In genomic region chr6:125090341-125091085, GRCm38 (mm10) we compare ENCODE assay signal across 8 mouse cellular contexts. TPM values are rescaled to one million over a fixed set of nuclear protein-coding genes. Genes with fewer than 3 reads are reported as not detected.
DNase-seq lines count a peak whose midpoint lies in the region; ATAC-seq and TF ChIP-seq lines count a peak whose summit lies in the region.

No protein-coding gene starts in this region.

- no peak overlapping the region for H3K9ac ChIP-seq in lung, embryonic 14.5 days
- H3K9ac ChIP-seq in embryonic facial prominence, embryonic 14.5 days (ENCODE audit: low read depth, low read length), result peak overlapping the region; percentile 63; the same call in 1 of the 2 replicates
- H3K9ac ChIP-seq in intestine, postnatal 0 days (ENCODE audit: low read depth, low read length), result no peak overlapping the region
- 0 out of 2 replicates have a peak overlapping the region, but pooled peaks have one; percentile 23 for H3K9ac ChIP-seq in neural tube, embryonic 15.5 days (replicated peaks)

- 49% methylated on average over 10 of the region's 10 CpGs for WGBS in lung, embryonic 14.5 days
- 61% methylated on average over 10 of the region's 10 CpGs for WGBS in embryonic facial prominence, embryonic 14.5 days
- 51% methylated on average over 10 of the region's 10 CpGs for WGBS in intestine, postnatal 0 days
- WGBS in neural tube, embryonic 15.5 days, result 45% methylated on average over 10 of the region's 10 CpGs

- peak overlapping the region; percentile 58 for H3K4me2 ChIP-seq in lung, embryonic 14.5 days
- peak overlapping the region; percentile 60 for H3K4me2 ChIP-seq in embryonic facial prominence, embryonic 14.5 days (ENCODE audit: low read depth, low read length)
- peak overlapping the region; percentile 53 for H3K4me2 ChIP-seq in intestine, postnatal 0 days (replicated peaks; ENCODE audit: low read depth)
- H3K4me2 ChIP-seq in neural tube, embryonic 15.5 days, result peak overlapping the region; percentile 53

- no peaks in the 10 kb centered on the region for H3K36me3 ChIP-seq in lung, embryonic 14.5 days (ENCODE audit: insufficient read depth)
- no peaks in the 10 kb centered on the region for H3K36me3 ChIP-seq in embryonic facial prominence, embryonic 14.5 days (ENCODE audit: control insufficient read depth, insufficient read depth, low read length)
- no peaks in the 10 kb centered on the region for H3K36me3 ChIP-seq in intestine, postnatal 0 days (ENCODE audit: control insufficient read depth, insufficient read depth)
- H3K36me3 ChIP-seq in neural tube, embryonic 15.5 days, result no peaks in the 10 kb centered on the region

- no peak for ATAC-seq in lung, embryonic 14.5 days (ENCODE audit: insufficient read depth)
- no peak for ATAC-seq in embryonic facial prominence, embryonic 14.5 days (ENCODE audit: low read depth)
- ATAC-seq in intestine, postnatal 0 days, result no peak
- no peak for ATAC-seq in neural tube, embryonic 15.5 days (ENCODE audit: low FRiP score)
- ATAC-seq in CD4-positive, CD25-positive, alpha-beta regulatory T cell, adult 4 months, result no peak

- peaks cover 17% of the 10 kb centered on the region for H3K4me1 ChIP-seq in lung, embryonic 14.5 days (ENCODE audit: insufficient read depth)
- peaks cover 16% of the 10 kb centered on the region for H3K4me1 ChIP-seq in embryonic facial prominence, embryonic 14.5 days (ENCODE audit: control insufficient read depth, insufficient read depth, low read length)
- peaks cover 15% of the 10 kb centered on the region; the same call in 1 of the 2 replicates for H3K4me1 ChIP-seq in intestine, postnatal 0 days (replicated peaks; ENCODE audit: control insufficient read depth, insufficient read depth, low read length)
- H3K4me1 ChIP-seq in neural tube, embryonic 15.5 days, result peaks cover 31% of the 10 kb centered on the region

- DNase-seq in lung, embryonic 14.5 days, result no peak
- DNase-seq in lung, postnatal 25 days (ENCODE audit: low spot score), result no peak
- peak; percentile 20 for DNase-seq in embryonic facial prominence, embryonic 14.5 days (ENCODE audit: low spot score)
- no peak for DNase-seq in frontal cortex, postnatal 36 days (ENCODE audit: low spot score in 2 of 2)
- no peak for DNase-seq in left cerebral cortex, adult 11 months (ENCODE audit: low spot score)

- H3K27ac ChIP-seq in lung, embryonic 14.5 days (ENCODE audit: low read depth), result peak overlapping the region; percentile 96
- H3K27ac ChIP-seq in embryonic facial prominence, embryonic 14.5 days (replicated peaks; ENCODE audit: low read depth, low read length), result peak overlapping the region; percentile 94
- peak overlapping the region; percentile 83 for H3K27ac ChIP-seq in intestine, postnatal 0 days (ENCODE audit: low read depth, low read length)
- peak overlapping the region; percentile 90 for H3K27ac ChIP-seq in neural tube, embryonic 15.5 days (replicated peaks)

- H3K27me3 ChIP-seq in lung, embryonic 14.5 days (ENCODE audit: insufficient read depth, low read length), result no peaks in the 10 kb centered on the region
- no peaks in the 10 kb centered on the region for H3K27me3 ChIP-seq in embryonic facial prominence, embryonic 14.5 days (replicated peaks; ENCODE audit: control insufficient read depth, insufficient read depth, low read length)
- no peaks in the 10 kb centered on the region for H3K27me3 ChIP-seq in intestine, postnatal 0 days (replicated peaks; ENCODE audit: control insufficient read depth, insufficient read depth, low read length)
- H3K27me3 ChIP-seq in neural tube, embryonic 15.5 days (replicated peaks), result no peaks in the 10 kb centered on the region

- TF ChIP-seq CTCF in lung, embryonic 14.5 days (IDR thresholded peaks at IDR 0.05; ENCODE audit: low read depth), result no peak
- no peak for TF ChIP-seq CTCF in intestine, postnatal 0 days (IDR thresholded peaks at IDR 0.05; ENCODE audit: low read depth)

- no peaks in the 10 kb centered on the region for H3K9me3 ChIP-seq in lung, embryonic 14.5 days (ENCODE audit: low read depth, low read length)
- no peaks in the 10 kb centered on the region for H3K9me3 ChIP-seq in embryonic facial prominence, embryonic 14.5 days (ENCODE audit: control insufficient read depth, low read length)
- H3K9me3 ChIP-seq in intestine, postnatal 0 days (ENCODE audit: control insufficient read depth), result no peaks in the 10 kb centered on the region
- no peaks in the 10 kb centered on the region for H3K9me3 ChIP-seq in neural tube, embryonic 15.5 days (replicated peaks)

- no peak overlapping the region for H3K4me3 ChIP-seq in lung, embryonic 14.5 days (ENCODE audit: low read depth, low read length)
- no peak overlapping the region for H3K4me3 ChIP-seq in embryonic facial prominence, embryonic 14.5 days (ENCODE audit: low read depth, low read length)
- H3K4me3 ChIP-seq in intestine, postnatal 0 days (ENCODE audit: low read depth, low read length), result no peak overlapping the region
- no peak overlapping the region for H3K4me3 ChIP-seq in neural tube, embryonic 15.5 days (replicated peaks)

RNA-seq across cellular contexts. Expression of gene Chd4, which starts 5.3 kb away (rescaled TPM):
- 82.5 and 92.4 TPM in 2 replicates for polyA plus RNA-seq in lung, embryonic 14.5 days (2014; fragmentation: Nextera tagmentation; extraction: Ambion mirVana)
- polyA plus RNA-seq in embryonic facial prominence, embryonic 14.5 days (2014; fragmentation: Nextera tagmentation; extraction: Ambion mirVana), result 70.1 and 73.5 TPM in 2 replicates
- polyA plus RNA-seq in intestine, postnatal 0 days (2015; fragmentation: Nextera tagmentation; extraction: Ambion mirVana), result 30.7 and 34.2 TPM in 2 replicates
- polyA plus RNA-seq in neural tube, embryonic 15.5 days (2015; fragmentation: Nextera tagmentation; extraction: Ambion mirVana), result 87.5 and 93.9 TPM in 2 replicates
- 10 to 100 TPM; 61.4 to 71.9 TPM for polyA plus RNA-seq in CD4-positive, CD25-positive, alpha-beta regulatory T cell, adult 4 months (2017; shearing (Covaris generic))

RNA-seq across cellular contexts. Expression of gene Lpar5, which starts 22.8 kb away (rescaled TPM):
- polyA plus RNA-seq in lung, embryonic 14.5 days (2014; fragmentation: Nextera tagmentation; extraction: Ambion mirVana), result 0.31 and 0.49 TPM in 2 replicates
- 1.1 and 1.4 TPM in 2 replicates for polyA plus RNA-seq in embryonic facial prominence, embryonic 14.5 days (2014; fragmentation: Nextera tagmentation; extraction: Ambion mirVana)
- 9.2 and 9.9 TPM in 2 replicates for polyA plus RNA-seq in intestine, postnatal 0 days (2015; fragmentation: Nextera tagmentation; extraction: Ambion mirVana)
- polyA plus RNA-seq in neural tube, embryonic 15.5 days (2015; fragmentation: Nextera tagmentation; extraction: Ambion mirVana), result 1.0 and 1.2 TPM in 2 replicates
- 10 to 100 TPM; 12.1 to 19.9 TPM for polyA plus RNA-seq in CD4-positive, CD25-positive, alpha-beta regulatory T cell, adult 4 months (2017; shearing (Covaris generic))

RNA-seq across cellular contexts. Expression of gene Acrbp, which starts 41.0 kb away (rescaled TPM):
- 13.6 TPM in 2 replicates for polyA plus RNA-seq in lung, embryonic 14.5 days (2014; fragmentation: Nextera tagmentation; extraction: Ambion mirVana)
- polyA plus RNA-seq in embryonic facial prominence, embryonic 14.5 days (2014; fragmentation: Nextera tagmentation; extraction: Ambion mirVana), result 8.3 and 9.9 TPM in 2 replicates
- 3.1 and 4.1 TPM in 2 replicates for polyA plus RNA-seq in intestine, postnatal 0 days (2015; fragmentation: Nextera tagmentation; extraction: Ambion mirVana)
- 17.3 and 21.5 TPM in 2 replicates for polyA plus RNA-seq in neural tube, embryonic 15.5 days (2015; fragmentation: Nextera tagmentation; extraction: Ambion mirVana)
- polyA plus RNA-seq in CD4-positive, CD25-positive, alpha-beta regulatory T cell, adult 4 months (2017; shearing (Covaris generic)), result 10 to 100 TPM; 24.6 to 25.9 TPM

RNA-seq across cellular contexts. Expression of gene Nop2, which starts 41.2 kb away (rescaled TPM):
- polyA plus RNA-seq in lung, embryonic 14.5 days (2014; fragmentation: Nextera tagmentation; extraction: Ambion mirVana), result 58.5 and 70.6 TPM in 2 replicates
- 56.4 and 60.4 TPM in 2 replicates for polyA plus RNA-seq in embryonic facial prominence, embryonic 14.5 days (2014; fragmentation: Nextera tagmentation; extraction: Ambion mirVana)
- 21.9 and 22.6 TPM in 2 replicates for polyA plus RNA-seq in intestine, postnatal 0 days (2015; fragmentation: Nextera tagmentation; extraction: Ambion mirVana)
- polyA plus RNA-seq in neural tube, embryonic 15.5 days (2015; fragmentation: Nextera tagmentation; extraction: Ambion mirVana), result 47.8 and 58.0 TPM in 2 replicates
- polyA plus RNA-seq in CD4-positive, CD25-positive, alpha-beta regulatory T cell, adult 4 months (2017; shearing (Covaris generic)), result 10 to 100 TPM; 51.5 to 59.7 TPM

RNA-seq across cellular contexts. Expression of gene Ing4, which starts 51.0 kb away (rescaled TPM):
- polyA plus RNA-seq in lung, embryonic 14.5 days (2014; fragmentation: Nextera tagmentation; extraction: Ambion mirVana), result 97.9 and 101 TPM in 2 replicates
- polyA plus RNA-seq in embryonic facial prominence, embryonic 14.5 days (2014; fragmentation: Nextera tagmentation; extraction: Ambion mirVana), result 99.0 and 112 TPM in 2 replicates
- 65.4 and 70.1 TPM in 2 replicates for polyA plus RNA-seq in intestine, postnatal 0 days (2015; fragmentation: Nextera tagmentation; extraction: Ambion mirVana)
- 129 and 133 TPM in 2 replicates for polyA plus RNA-seq in neural tube, embryonic 15.5 days (2015; fragmentation: Nextera tagmentation; extraction: Ambion mirVana)
- 10 to 100 TPM; 48.3 to 64.6 TPM for polyA plus RNA-seq in CD4-positive, CD25-positive, alpha-beta regulatory T cell, adult 4 months (2017; shearing (Covaris generic))

Comparison
In these comparisons a context has a peak if more than half of its experiments do, and no peak if none do; other contexts are left out.
1. H3K9ac ChIP-seq: peak in embryonic facial prominence, embryonic 14.5 days (single experiment) and neural tube, embryonic 15.5 days (single experiment); none in lung, embryonic 14.5 days (single experiment) and intestine, postnatal 0 days (single experiment).
2. Peak in every context shown above with its lines, with median percentiles within 50 percentile points of each other: H3K27ac ChIP-seq and H3K4me2 ChIP-seq.